Mouse (Mus musculus) heart, embryonic 11.5 days (tissue): ENCODE data around the gene Arf6. TPM values are rescaled to one million over a fixed set of nuclear protein-coding genes. Genes with fewer than 3 reads are reported as not detected.
"Not testable (repeated sequence)": the region's sequence is repeated elsewhere in the genome, so short reads cannot be mapped to it uniquely, and the experiment has no call there.

Experiments
- ATAC-seq: fragments of 200-750 bp; cut with Nextera tagmentation; replicated peaks from 2 replicates; pipeline ENCODE4 v1.8.0; 2017; ENCODE audit warnings: moderate library complexity; ENCODE audit not compliant: insufficient number of reproducible peaks, low FRiP score, low TSS enrichment
- H3K27ac ChIP-seq: fragments of 300-500 bp; sonication (generic); 2 replicates; pipeline ENCODE4 v1.5.1; 2014; ENCODE audit warnings: mild to moderate bottlenecking, low read depth, low read length
- H3K27me3 ChIP-seq: fragments of 300-500 bp; sonication (generic); 2 replicates; pipeline ENCODE4 v1.6.1; 2014; ENCODE audit warnings: mild to moderate bottlenecking, low read length, mixed read lengths; ENCODE audit not compliant: control insufficient read depth, insufficient read depth
- H3K36me3 ChIP-seq: fragments of 300-500 bp; sonication (generic); 2 replicates; pipeline ENCODE4 v1.6.1; 2014; ENCODE audit warnings: mild to moderate bottlenecking, low read length, moderate library complexity, mixed read lengths; ENCODE audit not compliant: control insufficient read depth, insufficient read depth
- H3K4me1 ChIP-seq: fragments of 300-500 bp; sonication (generic); 2 replicates; pipeline ENCODE4 v1.6.1; 2014; ENCODE audit warnings: low read length; ENCODE audit not compliant: control insufficient read depth, insufficient read depth
- H3K4me2 ChIP-seq: fragments of 300-500 bp; sonication (generic); 2 replicates; pipeline ENCODE4 v1.6.1; 2014; ENCODE audit warnings: mild to moderate bottlenecking, moderate library complexity
- H3K4me3 ChIP-seq: fragments of 300-500 bp; sonication (generic); 2 replicates; pipeline ENCODE4 v1.5.1; 2014; ENCODE audit warnings: low read depth, low read length
- H3K9ac ChIP-seq: fragments of 300-500 bp; sonication (generic); 2 replicates; pipeline ENCODE4 v1.6.1; 2014; ENCODE audit warnings: mild to moderate bottlenecking, low read depth, low read length, moderate library complexity
- H3K9me3 ChIP-seq: fragments of 300-500 bp; sonication (generic); replicated peaks from 2 replicates; pipeline ENCODE4 v1.6.1; 2016; ENCODE audit warnings: low read length; ENCODE audit not compliant: control insufficient read depth
- WGBS: fragments of 180-500 bp; shearing (Covaris S2); extraction: QIAGEN DNeasy Blood & Tissue Kit; methylation state at CpG from one replicate; pipeline ENCODE4 v1.1.7; 2014; ENCODE audit not compliant: insufficient replicate concordance; 5-methylcytosine and 5-hydroxymethylcytosine counted together
- polyA plus RNA-seq: library from polyadenylated mRNA; unstranded; fragments of >200 nt; fragmentation: Nextera tagmentation; extraction: Ambion mirVana; gene quantifications from 2 replicates; pipeline ENCODE4 v1.2.1, GENCODE M21; 2014

The Arf6 gene
- polyA plus RNA-seq, 1 experiment from 2014 or later: 41.6 TPM

DNA sequence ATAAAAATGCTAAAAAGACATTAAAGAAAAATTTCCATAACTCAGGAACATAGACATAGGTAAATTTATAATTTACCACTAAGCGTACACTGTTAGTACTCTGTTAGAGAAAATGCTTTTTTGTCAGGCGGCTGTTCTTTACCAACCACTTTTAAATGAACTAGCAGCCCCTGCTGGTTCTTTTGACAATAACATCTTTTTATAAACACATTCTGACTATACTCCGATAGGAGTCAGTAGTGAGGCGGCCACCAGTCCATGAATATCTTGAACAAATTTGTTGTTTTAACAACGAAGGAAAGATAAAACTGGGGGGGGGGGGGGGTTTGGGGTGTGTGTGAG lies 11.3 kb upstream of the Arf6 start:
- Histone ChIP-seq H3K4me2 (no peak overlapping the region), H3K9me3 (no peaks in the 10 kb centered on the region), H3K9ac (no peak overlapping the region), H3K27me3 (no peaks in the 10 kb centered on the region), H3K4me3 (no peak overlapping the region), H3K27ac (no peak overlapping the region), H3K4me1 (0 out of 2 replicates have a peak, but pooled peaks cover 7% of the 10 kb centered on the region), H3K36me3 (no peaks in the 10 kb centered on the region)
- ATAC-seq: no peak
- 21% methylated on average over 5 of the region's 5 CpGs for WGBS

DNA sequence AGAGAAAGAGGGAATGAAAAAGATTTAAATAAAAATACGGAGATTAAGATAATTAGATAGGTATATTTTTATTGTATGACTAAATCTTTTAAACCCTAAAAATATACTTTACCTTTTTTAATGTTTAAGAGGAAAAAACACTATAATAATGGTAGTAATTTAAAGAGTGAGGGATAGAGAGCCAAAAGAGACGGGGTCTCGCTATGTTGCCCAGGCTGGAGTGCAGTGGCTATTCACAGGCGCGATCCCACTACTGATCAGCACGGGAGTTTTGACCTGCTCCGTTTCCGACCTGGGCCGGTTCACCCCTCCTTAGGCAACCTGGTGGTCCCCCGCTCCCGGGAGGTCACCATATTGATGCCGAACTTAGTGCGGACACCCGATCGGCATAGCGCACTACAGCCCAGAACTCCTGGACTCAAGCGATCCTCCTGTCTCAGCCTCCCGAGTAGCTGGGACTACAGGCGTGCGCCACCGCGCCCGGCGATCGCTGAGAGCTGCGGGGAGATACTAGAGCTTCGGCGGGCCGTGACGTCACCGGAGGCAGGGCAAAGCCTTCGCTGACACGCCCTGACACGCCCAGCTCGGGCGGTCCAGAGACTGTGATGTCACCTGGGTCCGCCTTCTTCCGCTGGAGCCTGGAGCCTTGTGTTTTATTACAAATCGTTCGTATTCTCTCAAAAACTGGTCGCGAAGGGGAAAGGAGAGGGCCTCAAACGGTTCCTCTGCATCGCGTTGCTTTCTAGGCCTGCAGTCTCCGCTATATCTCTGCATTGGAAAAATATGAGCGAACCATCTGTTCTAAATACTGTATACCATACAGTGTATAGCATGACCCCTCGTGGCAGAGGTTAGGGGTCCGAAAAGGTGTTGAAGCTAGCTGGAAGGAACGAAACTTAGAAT lies 10.7 kb upstream of the Arf6 start:
- under 1% methylated on average over 39 of the region's 50 CpGs for WGBS
- H3K27ac ChIP-seq: peak overlapping the region; percentile 93
- peak overlapping the region; percentile 71 for H3K4me2 ChIP-seq
- not testable (repeated sequence) for H3K4me1 ChIP-seq, H3K36me3 ChIP-seq, H3K27me3 ChIP-seq, H3K9me3 ChIP-seq
- peak overlapping the region; percentile 82 for H3K9ac ChIP-seq
- ATAC-seq: peak; percentile 96
- H3K4me3 ChIP-seq: peak overlapping the region; percentile 63

DNA sequence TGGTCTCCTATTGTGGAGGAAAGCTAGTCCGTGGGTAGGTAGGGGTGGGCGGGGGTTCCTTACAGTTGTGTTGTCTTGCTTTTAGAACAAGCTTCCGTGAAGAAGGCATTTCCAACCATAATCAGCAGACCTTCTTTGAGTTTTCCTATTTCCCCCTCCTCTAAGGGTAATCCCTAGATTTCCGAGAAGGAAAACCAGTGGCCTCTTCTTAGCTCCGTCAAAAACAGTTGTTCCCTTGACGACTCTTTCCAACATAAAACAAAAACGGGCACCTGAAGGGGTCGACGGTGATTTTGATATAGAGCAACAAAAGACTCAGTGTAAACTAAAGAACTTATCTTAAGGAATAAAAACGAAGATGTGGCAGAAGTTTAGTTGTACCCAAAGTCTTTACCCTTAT lies 10.0 kb upstream of the Arf6 start:
- 6% methylated on average over 10 of the region's 10 CpGs for WGBS

DNA sequence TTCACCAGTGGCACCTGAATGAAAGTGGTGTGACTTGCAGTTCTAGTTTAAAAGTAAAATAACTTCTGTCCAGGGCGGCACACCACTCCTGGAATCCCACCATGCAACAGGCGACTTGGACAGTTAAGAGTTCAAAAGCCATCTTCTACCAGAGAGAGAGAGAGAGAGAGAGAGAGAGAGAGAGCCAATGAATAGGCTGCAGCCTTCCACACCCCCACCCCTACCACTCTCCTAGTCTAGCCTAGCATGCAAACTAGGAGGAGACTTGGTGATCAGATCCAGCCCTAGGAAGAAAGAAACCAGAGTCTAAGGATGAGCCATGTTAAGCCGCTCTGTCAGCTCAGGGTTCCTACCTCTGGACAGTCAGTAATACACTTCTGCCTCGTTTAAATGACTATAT lies 9.6 kb upstream of the Arf6 start:
- H3K9ac ChIP-seq: no peak overlapping the region
- WGBS: 34% methylated on average over 4 of the region's 4 CpGs
- peak overlapping the region; percentile 93; the same call in 1 of the 2 replicates for H3K27ac ChIP-seq
- H3K4me2 ChIP-seq: peak overlapping the region; percentile 71
- H3K4me3 ChIP-seq: peak overlapping the region; percentile 63
- H3K27me3 ChIP-seq: no peaks in the 10 kb centered on the region
- 0 out of 2 replicates have a peak, but pooled peaks cover 7% of the 10 kb centered on the region for H3K4me1 ChIP-seq
- no peaks in the 10 kb centered on the region for H3K36me3 ChIP-seq
- H3K9me3 ChIP-seq: no peaks in the 10 kb centered on the region
- ATAC-seq: no peak

More for the DNA sequence above, 10.0 kb upstream of the Arf6 start:
- Histone ChIP-seq H3K27ac (peak overlapping the region; percentile 93), H3K27me3 (no peaks in the 10 kb centered on the region), H3K36me3 (no peaks in the 10 kb centered on the region), H3K4me2 (peak overlapping the region; percentile 71), H3K4me1 (0 out of 2 replicates have a peak, but pooled peaks cover 7% of the 10 kb centered on the region), H3K4me3 (peak overlapping the region; percentile 63), H3K9ac (peak overlapping the region; percentile 82), H3K9me3 (no peaks in the 10 kb centered on the region)
- ATAC-seq: no peak

DNA sequence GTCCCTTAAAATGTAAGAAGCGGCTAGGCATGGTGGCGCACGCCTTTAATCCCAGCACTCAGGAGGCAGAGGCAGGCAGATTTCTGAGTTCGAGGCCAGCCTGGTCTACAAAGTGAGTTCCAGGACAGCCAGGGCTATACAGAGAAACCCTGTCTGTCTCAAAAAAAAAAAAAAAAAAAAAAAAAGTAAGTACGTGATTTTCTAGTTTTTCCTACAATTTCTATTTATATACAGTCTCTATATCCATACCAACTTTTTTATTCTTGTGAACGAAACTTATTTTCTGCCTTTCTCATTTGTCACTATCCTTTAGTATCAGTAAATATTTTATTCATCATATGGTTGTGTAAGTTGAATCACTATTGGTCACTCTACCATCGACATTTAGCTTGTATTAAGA lies 8.8 kb upstream of the Arf6 start:
- not testable (repeated sequence) for H3K9ac ChIP-seq, H3K36me3 ChIP-seq, H3K4me2 ChIP-seq, ATAC-seq, H3K4me3 ChIP-seq, H3K4me1 ChIP-seq, H3K27me3 ChIP-seq, H3K9me3 ChIP-seq, H3K27ac ChIP-seq
- WGBS: 93% methylated on average over 7 of the region's 7 CpGs

DNA sequence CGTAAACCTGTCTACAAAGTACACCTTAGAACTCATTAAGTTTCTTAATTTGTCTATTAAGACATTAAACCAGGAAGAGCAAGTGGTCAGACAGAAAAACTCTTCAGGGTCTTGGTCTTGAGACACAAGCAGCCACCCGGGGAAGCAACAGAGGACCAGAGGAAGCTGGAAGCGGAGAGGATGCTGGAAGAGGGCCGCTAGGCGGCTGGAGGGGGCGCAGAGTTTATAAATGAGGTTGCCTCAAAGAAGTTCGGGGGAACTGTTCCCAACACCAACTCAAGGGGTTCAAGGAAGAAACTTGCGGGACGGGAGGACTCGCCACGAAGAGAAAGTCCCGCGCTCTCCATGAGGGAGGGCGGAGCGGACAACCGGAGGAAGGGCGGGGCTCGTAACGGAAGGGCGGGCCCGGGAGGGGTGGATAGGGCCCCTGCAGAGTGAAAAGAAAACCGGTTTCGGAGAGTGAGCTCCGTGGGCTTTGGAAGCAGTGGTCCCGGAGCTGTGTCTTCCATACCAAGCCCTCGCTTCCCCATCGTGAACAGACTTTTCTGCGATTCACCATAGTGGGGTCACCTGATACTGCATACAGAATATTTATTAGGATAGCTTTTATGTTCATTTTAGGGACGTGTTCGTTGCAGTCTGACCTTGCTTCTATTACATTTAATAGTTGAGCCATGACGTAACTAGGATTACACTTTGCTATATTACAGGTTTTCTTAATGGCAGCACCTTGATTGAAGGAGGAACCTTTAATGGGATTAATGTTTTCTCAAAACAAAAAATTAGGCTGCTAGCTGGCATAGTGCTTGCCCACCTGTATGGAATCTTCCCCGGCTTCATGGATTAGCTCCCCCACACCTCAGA lies 7.8 kb upstream of the Arf6 start:
- Histone ChIP-seq H3K9ac (peak overlapping the region; percentile 82), H3K9me3 (no peaks in the 10 kb centered on the region), H3K36me3 (no peaks in the 10 kb centered on the region), H3K27ac (peak overlapping the region; percentile 80), H3K27me3 (no peaks in the 10 kb centered on the region), H3K4me2 (peak overlapping the region; percentile 71), H3K4me1 (0 out of 2 replicates have a peak, but pooled peaks cover 7% of the 10 kb centered on the region), H3K4me3 (peak overlapping the region; percentile 57)
- peak; percentile 44; the same call in 1 of the 2 replicates for ATAC-seq
- 5% methylated on average over 32 of the region's 32 CpGs for WGBS

DNA sequence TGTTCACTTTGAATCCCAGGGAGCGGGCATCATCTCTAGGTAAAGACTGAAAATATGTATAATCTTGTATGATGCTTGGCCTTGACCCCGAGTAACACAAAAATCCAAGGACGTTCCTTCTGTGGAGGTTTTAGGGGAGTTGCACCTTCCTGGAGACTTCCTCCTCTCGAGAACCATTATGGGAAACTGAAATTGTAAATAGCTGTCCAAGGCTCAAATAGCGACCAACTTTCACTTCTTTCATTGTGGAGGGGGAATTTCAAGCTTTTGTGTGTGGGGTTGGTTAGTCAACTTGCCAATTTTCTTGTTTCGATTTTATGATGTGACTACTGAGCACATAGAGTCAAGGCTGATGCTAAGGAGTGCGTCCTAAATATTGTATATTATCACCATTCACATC lies 6.2 kb upstream of the Arf6 start:
- H3K9me3 ChIP-seq: no peaks in the 10 kb centered on the region
- no peak for ATAC-seq
- 77% methylated on average over 7 of the region's 7 CpGs for WGBS

DNA sequence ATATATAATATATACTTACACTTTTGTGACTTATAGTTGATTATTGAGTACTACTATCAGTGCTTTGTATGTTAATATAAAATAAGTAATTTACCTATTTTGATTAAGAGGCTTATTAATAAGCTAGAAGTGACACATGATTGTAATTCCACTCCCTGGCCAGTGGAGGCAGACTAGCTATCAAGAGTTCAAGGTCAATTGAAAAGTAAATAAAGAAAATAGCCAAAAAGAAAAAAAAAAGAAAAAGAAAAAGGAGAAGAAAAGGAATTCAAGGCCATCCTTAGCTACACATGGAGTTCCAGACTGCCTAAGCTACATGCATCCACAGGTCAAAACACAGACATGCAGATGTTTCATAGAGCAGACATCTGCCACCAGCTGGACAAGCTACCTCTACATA lies 5.5 kb upstream of the Arf6 start:
- Histone ChIP-seq H3K36me3 (no peaks in the 10 kb centered on the region), H3K27me3 (no peaks in the 10 kb centered on the region), H3K4me3 (no peak overlapping the region), H3K27ac (no peak overlapping the region), H3K4me2 (no peak overlapping the region), H3K9me3 (no peaks in the 10 kb centered on the region), H3K9ac (no peak overlapping the region), H3K4me1 (0 out of 2 replicates have a peak, but pooled peaks cover 7% of the 10 kb centered on the region)
- ATAC-seq: no peak

More for the DNA sequence above, 6.2 kb upstream of the Arf6 start:
- no peak overlapping the region for H3K9ac ChIP-seq
- no peak overlapping the region for H3K4me3 ChIP-seq
- H3K4me2 ChIP-seq: no peak overlapping the region
- no peaks in the 10 kb centered on the region for H3K27me3 ChIP-seq
- no peak overlapping the region for H3K27ac ChIP-seq
- H3K4me1 ChIP-seq: 0 out of 2 replicates have a peak, but pooled peaks cover 7% of the 10 kb centered on the region
- no peaks in the 10 kb centered on the region for H3K36me3 ChIP-seq
